Mouse (Mus musculus): ENCODE data around the gene Lta.

The Lta gene

DNA sequence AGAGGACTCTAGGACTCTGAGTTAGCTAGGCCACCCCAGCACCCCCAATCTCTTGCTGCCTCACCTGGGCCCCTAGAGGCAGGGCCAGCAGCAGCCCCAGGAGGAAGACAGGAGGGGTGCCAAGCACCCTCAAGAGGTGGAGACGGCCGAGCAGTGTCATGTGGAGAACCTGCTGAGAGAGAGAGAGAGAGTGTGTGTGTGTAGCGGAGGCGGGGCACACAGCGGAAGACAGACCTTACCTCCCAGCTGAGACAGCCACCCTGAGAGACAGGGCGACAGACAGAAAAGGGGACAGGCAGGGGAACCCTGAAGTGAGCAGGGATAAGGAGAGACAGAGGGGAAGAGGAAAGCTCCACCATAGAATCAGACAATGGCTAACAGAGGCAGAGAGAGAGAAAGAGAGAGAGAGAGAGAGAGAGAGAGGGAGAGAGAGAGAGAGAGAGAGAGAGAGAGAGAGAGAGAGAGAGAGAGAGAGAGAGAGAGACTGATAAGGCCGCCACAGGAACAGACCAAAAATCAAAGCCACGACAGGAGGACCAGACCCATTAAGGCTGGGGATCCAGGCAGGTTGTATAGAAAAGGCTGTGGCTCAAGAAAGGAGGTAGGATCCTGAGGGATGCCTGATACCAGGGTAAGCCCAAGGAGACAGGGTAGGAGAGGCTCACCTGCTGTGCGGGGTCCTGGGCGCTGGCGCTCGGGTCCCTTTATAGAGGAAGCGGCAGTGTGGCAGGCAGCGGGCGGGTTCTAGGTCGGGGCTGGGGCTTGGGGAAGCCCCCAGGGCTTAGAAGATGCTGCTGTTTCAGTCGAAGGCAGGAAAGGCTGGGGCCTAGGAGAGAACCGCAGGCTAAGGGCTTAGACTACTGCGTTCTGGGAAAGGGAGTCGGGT is at the start of gene Lta:
TSS of gene Lta (minus strand) at position 858 of the 886 bp plus-strand sequence.
- no peak for DNase-seq

DNA sequence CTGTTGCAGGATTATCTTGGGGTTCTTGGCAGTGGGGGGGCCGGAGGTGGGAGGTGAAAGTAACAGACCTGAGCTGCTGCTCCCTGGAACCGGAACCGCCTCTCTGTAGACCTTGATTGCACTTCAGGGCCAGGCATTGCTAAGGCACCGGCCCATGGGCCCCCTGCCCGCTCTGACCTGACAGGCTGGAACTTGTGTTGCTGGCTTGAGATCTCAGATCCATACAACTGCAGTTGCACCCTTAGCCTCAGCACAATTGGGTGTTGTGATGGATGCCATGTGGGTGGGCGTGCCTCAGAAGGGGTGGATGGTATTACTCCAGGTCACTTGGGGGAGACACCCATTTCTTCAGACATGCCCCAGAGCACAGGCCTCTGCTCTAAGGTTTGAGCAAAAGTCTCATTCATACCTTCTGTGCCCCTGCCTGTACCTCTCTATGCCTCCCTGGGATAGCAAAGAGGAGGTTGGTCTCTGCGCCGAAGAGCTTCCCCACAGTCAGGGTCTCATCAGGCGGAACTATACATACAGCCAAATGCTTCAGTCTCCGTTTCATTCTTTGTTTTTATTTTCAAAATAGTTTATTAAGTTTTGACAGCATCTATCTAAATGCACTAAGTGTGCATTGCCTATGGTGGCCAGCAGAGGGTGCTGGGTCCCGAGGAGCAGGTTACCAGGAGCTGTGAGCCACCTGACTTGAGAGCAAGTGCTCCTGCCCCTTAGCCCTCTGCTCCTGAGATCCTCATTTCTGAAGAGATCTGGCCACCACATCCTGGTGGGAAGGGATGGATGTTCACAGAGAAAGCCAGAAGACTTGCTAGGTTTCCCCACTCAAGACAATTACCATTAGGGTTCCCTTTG is 49.3 kb upstream of the Lta start:
- DNase-seq, result peak; percentile 67 to 80

DNA sequence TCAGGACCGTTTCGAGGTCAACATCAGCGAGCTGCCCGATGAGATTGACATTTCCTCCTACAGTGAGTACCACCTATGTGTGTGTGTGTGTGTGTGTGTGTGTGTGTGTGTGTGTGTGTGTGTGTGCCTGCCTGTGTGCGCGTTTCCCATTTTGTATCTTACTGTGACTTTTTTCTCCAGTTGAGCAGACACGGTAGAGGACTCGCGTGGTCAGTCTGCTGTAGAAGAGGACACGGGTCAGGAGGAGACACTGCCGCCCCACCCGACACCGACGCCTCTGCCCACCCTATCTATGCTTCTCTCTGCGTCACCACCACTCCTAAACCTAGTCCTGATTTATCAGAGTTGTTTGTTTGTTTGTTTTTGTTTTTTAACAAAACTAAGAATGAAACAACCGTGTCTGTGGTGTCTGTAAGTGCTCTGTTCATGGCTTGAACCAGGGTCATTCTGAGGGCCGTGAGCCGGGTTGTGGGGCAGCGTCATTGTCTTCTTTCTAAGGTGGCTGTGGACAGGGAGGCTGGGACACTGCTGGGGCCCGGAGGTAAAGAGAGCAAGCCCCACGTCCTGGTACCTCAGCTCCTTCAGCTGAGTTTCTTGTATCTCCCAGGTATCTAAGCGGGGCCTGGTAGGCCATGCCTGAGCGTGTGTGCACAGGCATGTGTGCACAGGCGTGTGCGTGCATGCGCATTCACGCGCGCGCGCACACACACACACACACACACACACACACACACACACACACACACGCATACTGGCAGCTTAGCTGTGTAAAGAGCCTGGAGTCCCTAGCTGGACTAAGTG is 48.3 kb upstream of the Lta start:
- DNase-seq, result no peak

DNA sequence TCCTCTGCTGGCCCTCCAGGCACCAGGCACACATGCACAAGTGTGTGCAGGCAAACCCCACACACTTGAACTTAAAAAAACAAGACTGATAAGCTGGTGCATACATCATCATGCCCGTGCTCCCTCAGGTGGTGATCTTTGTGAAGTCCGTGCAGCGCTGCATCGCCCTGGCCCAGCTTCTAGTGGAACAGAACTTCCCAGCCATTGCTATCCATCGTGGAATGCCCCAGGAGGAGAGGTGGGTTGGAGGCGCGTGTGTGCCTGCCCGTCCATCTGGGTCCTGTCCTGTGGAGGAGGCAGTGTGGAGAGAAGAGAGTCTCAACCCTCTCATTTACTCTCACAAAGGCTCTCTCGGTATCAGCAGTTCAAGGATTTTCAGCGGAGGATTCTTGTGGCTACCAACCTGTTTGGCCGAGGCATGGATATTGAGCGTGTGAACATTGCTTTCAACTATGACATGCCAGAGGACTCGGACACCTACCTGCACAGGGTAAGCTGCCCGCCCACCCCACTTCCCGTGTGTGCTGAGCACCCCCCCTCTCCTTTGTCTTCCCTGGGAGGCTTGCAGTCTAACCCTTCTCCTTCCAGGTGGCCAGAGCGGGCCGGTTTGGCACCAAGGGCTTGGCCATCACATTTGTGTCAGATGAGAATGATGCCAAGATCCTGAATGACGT is 47.6 kb upstream of the Lta start:
- DNase-seq, result no peak

DNA sequence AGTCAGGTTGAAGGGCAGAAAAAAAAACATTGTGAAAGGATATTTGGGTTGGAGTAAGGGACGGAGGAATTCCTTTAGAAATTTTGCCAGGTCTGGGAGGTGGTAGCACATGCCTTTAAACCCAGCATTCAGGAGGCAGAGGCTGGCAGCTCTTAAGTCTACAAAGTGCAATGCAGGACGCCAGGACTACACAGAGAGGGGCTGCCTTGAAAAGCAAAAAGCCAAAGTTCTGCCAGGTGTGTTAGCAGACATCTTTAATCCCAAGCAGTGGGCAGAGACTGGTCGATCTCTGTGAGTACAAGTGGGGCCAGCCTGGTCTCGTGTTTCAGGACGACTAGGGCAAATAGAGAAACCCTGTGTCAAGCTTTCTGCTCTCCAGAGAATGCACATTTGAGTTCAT is 46.8 kb upstream of the Lta start:
- no peak for DNase-seq

DNA sequence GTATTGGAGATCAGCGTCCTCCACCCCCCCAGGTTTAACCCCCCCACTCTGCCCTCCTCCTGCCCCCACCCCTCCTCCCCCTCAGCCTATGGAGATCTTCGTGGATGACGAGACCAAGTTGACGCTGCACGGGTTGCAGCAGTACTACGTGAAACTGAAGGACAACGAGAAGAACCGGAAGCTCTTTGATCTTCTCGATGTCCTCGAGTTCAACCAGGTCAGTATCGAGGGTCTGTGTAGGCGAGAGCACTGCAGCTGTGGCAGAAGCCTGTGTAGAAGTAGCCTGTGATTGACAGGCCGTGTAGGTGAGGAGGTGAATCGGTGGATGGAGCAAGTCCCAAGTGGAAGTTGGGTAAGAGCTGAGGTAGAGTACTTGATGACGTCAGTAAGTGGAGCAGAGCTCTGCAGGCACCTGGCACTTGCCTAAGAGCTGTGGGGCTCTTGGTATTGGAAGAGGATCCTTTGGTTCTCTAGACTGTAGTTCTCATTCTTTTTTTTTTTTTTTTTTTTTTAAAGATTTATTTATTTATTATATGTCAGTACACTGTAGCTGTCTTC is 46.1 kb upstream of the Lta start:
- no peak for DNase-seq

DNA sequence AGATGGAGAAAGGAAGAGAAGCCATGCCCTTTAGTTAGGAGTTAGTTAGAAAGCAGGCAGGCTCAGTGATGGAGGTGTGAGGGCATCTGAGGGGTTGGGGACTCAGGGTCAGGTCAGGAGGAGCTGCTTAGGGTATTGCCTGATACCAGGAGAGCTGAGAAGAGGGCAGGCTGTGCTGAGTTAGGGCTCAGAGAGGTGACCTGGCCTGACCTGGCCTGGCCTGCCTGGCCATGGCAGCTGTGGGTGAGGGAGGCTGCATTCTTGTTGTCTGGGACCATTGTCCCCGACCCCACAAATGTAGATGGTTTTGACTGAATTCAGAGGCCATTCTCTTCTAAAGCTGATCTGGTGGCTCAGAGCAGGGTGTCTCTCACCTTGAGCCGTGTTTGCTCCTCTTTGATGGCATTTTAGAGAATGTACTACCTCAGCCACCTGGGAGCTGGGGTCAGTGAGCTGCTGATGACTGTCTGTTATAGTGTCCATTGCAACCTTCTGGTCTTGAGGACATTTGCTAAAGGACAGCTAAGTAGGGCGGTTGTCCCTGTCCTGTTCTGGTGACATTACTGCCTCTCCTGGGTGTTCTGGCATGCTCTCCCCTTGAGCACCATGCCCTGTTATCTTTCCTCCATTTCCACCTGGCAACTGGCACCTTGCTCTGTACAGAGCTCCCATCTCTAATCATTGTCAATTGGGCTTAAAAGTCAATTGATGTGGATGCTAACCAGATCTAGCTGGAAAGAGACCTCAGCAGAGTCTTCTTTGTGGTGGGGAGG is 45.4 kb upstream of the Lta start:
- DNase-seq, result no peak

DNA sequence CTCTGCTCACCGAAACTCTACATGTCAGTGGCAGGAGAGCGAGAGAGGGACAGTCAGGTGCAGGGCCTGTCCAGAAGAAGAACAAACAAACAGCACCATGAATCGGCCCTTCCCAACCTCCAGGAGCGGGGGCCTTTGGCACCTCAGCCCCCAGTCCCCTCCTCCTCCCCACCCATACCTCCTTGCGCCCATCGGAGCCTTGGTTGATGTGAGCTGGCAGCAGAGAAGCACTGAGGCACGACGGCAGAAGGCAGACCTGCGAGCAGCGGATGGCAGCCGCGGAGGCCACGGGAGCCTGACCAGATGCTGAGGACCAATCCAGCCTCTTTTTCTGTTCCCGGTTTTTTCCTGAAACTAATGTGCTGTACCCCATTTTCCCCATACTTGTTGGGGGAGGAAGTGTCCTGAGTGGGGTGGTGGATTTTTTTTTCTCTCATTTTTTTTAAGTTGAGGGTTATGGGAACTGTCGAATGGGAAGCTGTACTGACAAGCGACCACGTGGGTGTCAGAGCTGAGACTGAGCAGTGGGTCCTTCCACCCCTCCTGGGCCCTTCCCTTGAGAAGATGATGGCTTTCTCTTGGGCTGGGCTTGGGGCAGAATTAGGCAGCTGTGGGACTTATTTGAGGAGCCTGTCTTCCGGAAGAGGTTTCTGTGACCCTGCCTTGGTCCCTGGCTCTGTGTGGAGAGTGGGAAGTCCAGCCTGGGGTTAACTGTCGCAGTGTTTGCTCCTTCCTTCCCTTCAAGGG is 44.5 kb upstream of the Lta start:
- no peak for DNase-seq

DNA sequence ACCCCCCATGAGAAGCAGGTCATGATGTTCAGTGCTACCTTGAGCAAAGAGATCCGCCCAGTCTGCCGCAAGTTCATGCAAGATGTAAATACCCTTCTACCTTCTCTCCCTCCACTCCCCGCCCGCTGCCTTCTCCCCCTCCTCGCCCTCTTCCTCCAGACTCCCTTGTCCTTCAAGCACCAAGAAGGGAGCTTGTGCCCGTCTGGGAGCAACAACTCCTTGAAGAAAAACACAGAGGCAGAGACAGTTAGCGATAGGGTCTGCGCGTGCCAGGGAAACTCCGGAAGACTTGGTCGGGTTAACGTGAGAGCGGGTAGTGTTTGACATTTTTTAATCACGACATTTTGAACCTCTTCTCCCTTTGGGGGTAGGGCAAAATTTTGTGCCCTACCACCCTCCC is 43.8 kb upstream of the Lta start:
- DNase-seq, result no peak

DNA sequence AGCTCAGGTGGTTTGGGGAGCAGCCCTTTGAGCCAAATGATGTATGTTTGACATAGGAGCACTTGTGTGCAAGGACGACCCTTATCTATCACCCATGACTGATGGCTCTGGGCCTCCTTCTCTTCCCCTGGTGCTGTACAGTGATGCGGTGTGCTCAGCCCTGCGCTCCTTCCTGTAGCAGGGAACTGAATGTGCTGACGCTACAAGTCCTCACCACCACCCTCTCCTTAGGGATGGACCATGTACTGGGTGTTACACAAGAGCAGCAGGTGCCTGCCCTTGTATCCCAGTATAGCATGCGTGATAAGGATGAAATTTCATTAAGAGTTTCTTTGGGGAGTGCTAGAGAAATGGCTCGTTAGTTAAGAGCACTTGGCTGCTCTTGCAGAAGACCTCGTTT is 42.0 kb upstream of the Lta start:
- no peak for DNase-seq

DNA sequence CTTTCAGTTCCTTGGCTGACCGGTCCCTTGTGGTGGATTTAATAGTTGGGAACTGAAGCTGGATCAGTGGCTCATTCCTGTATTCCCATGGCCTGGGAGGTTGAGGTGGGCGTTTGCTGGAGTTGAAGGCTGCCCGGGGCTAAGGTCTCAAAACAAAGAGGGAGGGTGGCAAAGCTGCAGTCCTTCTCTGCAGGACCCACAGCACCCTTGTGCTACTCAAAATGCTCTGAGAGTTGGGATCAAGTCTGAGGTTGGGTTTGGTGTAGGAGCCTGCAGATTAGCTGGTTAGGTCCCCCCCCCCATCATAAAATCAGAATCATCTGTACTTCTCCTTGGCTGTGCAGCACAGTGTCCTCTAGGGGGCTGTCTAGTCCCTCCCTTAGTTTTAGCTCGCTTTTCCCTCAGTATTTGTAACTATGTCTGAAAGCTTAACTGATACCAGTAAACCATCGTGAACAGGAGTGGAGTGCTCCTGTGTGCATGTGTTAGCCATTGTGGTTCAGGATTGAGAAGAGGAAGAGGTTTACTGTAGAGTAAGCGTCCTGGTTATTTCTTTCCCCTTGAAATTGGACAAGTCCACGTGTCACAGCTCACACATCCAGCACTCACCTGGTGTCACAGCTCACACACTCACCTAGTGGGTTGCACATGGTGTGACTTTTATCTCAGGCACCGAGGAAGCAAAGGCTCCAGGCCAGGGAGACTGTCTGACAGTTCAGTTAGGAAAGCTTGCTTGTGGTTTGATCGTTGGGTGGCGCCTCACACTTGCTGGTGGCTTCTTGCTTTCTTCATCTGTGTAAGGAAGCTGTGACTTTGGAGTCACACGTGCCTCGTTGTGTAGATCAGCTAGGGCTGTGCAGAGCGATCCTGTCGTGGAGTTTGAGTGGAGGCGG is 40.8 kb upstream of the Lta start:
- DNase-seq, result no peak

DNA sequence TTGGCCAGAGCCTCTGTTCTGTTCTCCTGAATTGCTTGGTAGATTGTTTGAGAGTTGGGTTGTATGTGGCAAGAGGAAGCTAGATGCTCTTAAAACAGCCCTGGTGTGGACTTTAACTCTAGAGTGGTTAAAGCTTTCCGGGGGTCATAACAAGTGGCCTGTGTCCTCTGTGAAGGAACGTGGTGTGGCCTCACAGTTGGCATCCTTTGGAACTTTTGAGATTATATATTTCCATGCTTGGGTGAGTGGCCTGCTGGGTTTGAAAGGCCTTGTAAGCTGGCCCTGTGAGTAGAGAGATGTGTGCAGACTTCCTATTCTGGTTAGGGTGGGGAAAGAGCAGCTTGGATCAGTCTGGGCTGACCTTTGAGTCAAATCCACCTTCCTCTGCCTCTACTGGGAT is 39.8 kb upstream of the Lta start:
- DNase-seq, result no peak

DNA sequence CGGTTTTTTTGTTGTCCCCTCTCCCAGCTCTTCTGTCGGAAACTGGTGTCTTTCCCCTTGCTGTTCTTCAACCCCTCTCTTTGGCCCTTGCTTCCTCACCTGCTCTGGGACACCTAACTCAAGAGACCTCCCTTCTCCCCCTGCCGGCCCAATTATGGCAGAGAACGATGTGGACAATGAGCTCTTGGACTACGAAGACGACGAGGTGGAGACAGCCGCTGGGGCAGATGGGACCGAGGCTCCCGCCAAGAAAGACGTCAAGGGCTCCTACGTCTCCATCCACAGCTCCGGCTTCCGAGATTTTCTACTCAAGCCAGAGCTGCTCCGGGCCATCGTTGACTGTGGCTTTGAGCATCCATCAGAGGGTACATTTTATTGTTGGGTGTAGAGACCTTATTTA is 37.9 kb upstream of the Lta start:
- DNase-seq, result peak; percentile 69 to 79

DNA sequence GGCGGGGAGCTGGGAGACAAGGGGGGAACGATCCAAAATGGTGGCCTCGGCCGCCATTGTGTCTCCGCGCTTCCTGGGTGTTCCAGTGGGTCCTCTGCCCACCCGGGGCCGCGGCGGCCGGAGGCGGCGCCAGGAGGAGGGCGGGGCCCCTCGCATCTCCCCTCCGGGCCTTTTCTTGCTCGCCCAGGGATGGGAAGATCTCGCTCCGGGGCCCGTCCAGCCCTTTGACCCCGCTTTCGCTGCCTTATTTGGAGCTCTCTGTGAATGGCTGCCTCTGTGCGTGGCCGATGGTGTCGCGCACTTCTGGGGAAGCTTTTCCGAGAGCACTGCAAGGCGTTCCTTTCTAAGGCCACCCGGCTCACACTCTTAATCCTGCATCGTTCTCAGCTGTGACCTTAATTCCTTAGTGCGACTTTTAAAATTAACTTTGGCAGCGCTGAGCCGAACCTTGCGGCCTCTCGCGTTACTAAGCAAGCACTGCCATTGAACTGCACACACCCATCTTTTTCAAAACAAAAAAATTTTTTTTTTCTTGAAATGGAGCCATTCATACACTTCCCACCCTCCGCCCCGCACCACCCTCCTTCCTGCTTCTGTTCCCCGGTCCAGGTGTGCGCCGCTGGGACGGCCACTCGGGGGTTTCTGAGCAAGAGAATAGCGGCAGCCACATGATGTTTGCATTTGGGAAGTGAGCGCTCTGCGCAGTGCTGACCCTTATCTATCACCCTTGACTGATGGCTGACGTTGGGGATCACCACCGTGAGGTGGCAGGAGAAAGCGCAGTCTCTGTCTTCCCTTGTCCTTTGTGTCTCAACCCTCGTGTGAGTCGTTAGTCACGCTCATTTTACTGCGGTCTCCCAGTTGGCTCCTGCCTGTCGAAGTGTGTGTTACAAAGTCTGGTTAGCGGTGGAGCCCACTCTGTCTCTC is 37.1 kb upstream of the Lta start:
- DNase-seq, result peak; percentile 51 to 74

DNA sequence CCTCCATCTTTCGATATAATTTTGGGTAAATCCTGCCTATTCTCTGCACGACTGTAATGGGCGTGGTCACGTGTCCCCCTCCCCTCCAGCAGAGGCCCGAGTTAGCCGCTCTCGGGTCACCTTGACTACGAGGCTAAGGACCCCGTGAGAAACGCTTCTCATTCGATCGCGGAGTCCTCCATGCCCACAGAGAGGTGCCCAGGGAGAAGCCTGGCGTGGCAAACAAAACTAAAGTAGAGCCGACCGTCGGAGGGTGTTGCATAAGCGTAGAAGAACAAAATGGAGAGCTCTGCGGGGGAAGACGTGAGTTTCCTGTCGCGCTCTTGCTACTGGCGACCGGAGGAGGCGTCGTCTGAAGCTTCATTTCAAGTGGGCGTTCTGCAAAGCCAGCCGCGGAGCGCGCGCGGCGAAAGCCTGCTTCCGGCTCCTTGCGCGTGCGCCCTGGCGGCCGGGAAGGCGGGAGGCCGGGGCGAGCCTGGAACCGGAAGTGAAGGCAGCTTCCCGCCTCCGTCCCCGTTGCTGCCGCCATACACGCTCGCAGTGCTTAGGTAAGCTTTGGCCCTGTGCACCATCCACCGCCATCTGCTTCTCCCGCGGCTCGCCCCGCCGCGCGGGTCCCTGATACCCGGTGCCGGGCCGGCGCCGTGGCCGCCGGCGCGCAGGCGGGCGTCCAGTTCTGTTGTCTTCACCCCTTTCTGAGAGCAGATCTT is 36.3 kb upstream of the Lta start, which contains the start of gene Ddx39b:
TSS of gene Ddx39b (plus strand) at position 442 of the 710 bp plus-strand sequence.
- peak; percentile 97 to 98 for DNase-seq

DNA sequence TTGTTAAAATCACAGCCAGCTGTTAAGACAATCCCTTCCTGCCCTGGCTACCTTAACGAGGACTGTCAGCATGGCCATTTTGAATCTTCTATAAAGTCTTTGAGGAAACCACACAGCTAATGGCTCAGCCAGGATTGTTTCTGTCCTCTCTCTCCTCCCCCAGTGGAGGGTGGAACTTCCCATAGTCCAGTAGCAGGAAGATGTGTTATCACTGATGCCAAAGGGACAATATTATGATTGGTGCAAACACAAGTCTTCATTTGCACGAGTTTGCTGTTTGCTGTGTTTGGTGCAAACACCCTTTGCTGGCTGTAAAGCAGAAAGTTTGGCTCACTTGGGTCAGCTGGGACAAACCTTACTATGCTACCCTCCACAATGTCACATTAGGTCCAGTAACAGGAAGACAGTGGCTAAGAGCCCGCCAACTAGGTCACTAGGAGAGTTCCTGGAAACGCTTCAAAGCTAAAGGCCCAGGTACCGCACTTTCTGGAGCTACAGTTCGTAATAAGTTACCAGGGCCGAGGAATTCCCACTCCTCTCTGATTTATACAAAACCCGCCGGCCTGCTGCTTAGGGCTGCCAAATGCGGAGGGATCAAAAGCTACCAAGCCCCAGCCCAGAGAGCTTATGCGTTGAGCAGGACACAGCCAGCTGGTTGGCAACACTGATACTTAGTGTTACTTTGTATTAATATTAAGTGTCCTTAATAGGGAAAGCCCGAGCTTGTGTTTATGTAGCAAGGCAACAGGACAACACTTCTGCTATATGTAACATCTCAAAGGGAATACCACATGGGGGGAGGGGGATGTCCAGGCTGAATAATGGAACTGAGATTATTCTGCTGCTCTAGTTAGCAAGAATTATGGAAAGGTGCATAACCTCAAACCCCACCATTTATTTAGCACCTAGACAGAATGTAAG is 35.5 kb upstream of the Lta start:
- DNase-seq, result peak; percentile 53 to 59

Data from cerebellum, postnatal 25 days (tissue).